Mouse (Mus musculus) megakaryocyte, embryonic 14.5 days (primary cell): ENCODE results near the gene Frmpd4.

Experiments used
- FLI1 ChIP-seq: IDR thresholded peaks from 2 replicates; pipeline ENCODE4 v1.6.1; 2012; ENCODE audit warnings: low read length, inconsistent platforms, mixed read lengths
- GATA1 ChIP-seq: IDR thresholded peaks from 3 replicates; pipeline ENCODE4 v1.6.1; 2012; ENCODE audit warnings: mixed read lengths, low read length, inconsistent platforms, borderline replicate concordance

- TF ChIP-seq GATA1: no peak
- TF ChIP-seq FLI1: no peak
Observed at GRCm38 (mm10) chrX:168312158-168312557, 264.9 kb downstream of the Frmpd4 start.
